Mouse (Mus musculus): Measurements from ENCODE around the gene Lig3.

Gene Lig3

GRCm38 (mm10) chr11:82780983-82781903 is at the start of gene Lig3:
Gene Lig3, plus strand, starts transcription at chr11:82781108.
- peak; percentile 87 for DNase-seq (ENCODE audit: low read depth, low spot score)

GRCm38 (mm10) chr11:82734227-82734626 is 46.7 kb upstream of the Lig3 start:
- no peak for DNase-seq (ENCODE audit: low read depth, low spot score)

GRCm38 (mm10) chr11:82739006-82739405 is 41.9 kb upstream of the Lig3 start:
- no peak for DNase-seq (ENCODE audit: low read depth, low spot score)

GRCm38 (mm10) chr11:82746138-82746537 is 34.8 kb upstream of the Lig3 start:
- DNase-seq (ENCODE audit: low read depth, low spot score) = peak; percentile 14

GRCm38 (mm10) chr11:82746857-82747366 is 34.0 kb upstream of the Lig3 start:
- DNase-seq (ENCODE audit: low read depth, low spot score) = no peak

GRCm38 (mm10) chr11:82752349-82753115 is 28.4 kb upstream of the Lig3 start:
- DNase-seq (ENCODE audit: low read depth, low spot score) = no peak

GRCm38 (mm10) chr11:82755919-82756318 is 25.0 kb upstream of the Lig3 start:
- DNase-seq (ENCODE audit: low read depth, low spot score) = no peak

GRCm38 (mm10) chr11:82762286-82762829 is 18.6 kb upstream of the Lig3 start:
- no peak for DNase-seq (ENCODE audit: low read depth, low spot score)

GRCm38 (mm10) chr11:82763261-82763660 is 17.6 kb upstream of the Lig3 start:
- no peak for DNase-seq (ENCODE audit: low read depth, low spot score)

GRCm38 (mm10) chr11:82763742-82764437 is 17.0 kb upstream of the Lig3 start, which contains the start of the genes Cct6b and Zfp830:
Gene Cct6b, minus strand, starts transcription at chr11:82764321.
Gene Zfp830, plus strand, starts transcription at chr11:82764345.
- DNase-seq (ENCODE audit: low read depth, low spot score) = peak; percentile 92

GRCm38 (mm10) chr11:82764438-82764924 is 16.4 kb upstream of the Lig3 start:
- peak; percentile 8 for DNase-seq (ENCODE audit: low read depth, low spot score)

- DNase-seq (ENCODE audit: low read depth, low spot score) = no peak
Measured at GRCm38 (mm10) chr11:82780134-82780533, 774 bp upstream of the Lig3 start.

- DNase-seq (ENCODE audit: low read depth, low spot score) = no peak
Measured at GRCm38 (mm10) chr11:82782197-82782596, 1.3 kb downstream of the Lig3 start.

GRCm38 (mm10) chr11:82783453-82783852 is 2.5 kb downstream of the Lig3 start:
- DNase-seq (ENCODE audit: low read depth, low spot score) = no peak

- no peak for DNase-seq (ENCODE audit: low read depth, low spot score)
Measured at GRCm38 (mm10) chr11:82806656-82807055, 25.7 kb downstream of the Lig3 start.

GRCm38 (mm10) chr11:82807370-82807769 is 26.5 kb downstream of the Lig3 start:
- no peak for DNase-seq (ENCODE audit: low read depth, low spot score)

- DNase-seq (ENCODE audit: low read depth, low spot score) = no peak
Measured at GRCm38 (mm10) chr11:82808485-82808884, 27.6 kb downstream of the Lig3 start.

- peak; percentile 65 for DNase-seq (ENCODE audit: low read depth, low spot score)
Measured at GRCm38 (mm10) chr11:82819350-82819749, 38.4 kb downstream of the Lig3 start.

GRCm38 (mm10) chr11:82820788-82821456 is 40.0 kb downstream of the Lig3 start:
- no peak for DNase-seq (ENCODE audit: low read depth, low spot score)

GRCm38 (mm10) chr11:82826818-82827217 is 45.9 kb downstream of the Lig3 start:
- DNase-seq (ENCODE audit: low read depth, low spot score) = no peak
